Mouse (Mus musculus): Measurements from ENCODE around the gene Hyal3. TPM values are rescaled to one million over a fixed set of nuclear protein-coding genes. Genes with fewer than 3 reads are reported as not detected.

Gene Hyal3
- polyA plus RNA-seq, 1 experiment from 2014 or later: 1.3 TPM

GRCm38 (mm10) chr9:107631861-107632260 lies 51.2 kb downstream of the Hyal3 start:
- no peak overlapping the region for H3K4me3 ChIP-seq (replicated peaks; ENCODE audit: low read depth, low read length)
- WGBS: 86% methylated on average over 8 of the region's 8 CpGs
- H3K36me3 ChIP-seq (ENCODE audit: insufficient read depth, low read length): no peaks in the 10 kb centered on the region
- peak overlapping the region; percentile 92; the same call in 1 of the 2 replicates for H3K27ac ChIP-seq
- TF ChIP-seq CTCF (IDR thresholded peaks at IDR 0.05; ENCODE audit: low read depth): no peak
- no peak for ATAC-seq (replicated peaks; ENCODE audit: low FRiP score, low read depth)
- peaks cover 55% of the 10 kb centered on the region for H3K4me1 ChIP-seq (replicated peaks; ENCODE audit: insufficient read depth, low read length)
- no peak for DNase-seq (ENCODE audit: low spot score)
- H3K27me3 ChIP-seq (ENCODE audit: insufficient read depth, low read length): no peaks in the 10 kb centered on the region
- no peaks in the 10 kb centered on the region for H3K9me3 ChIP-seq (replicated peaks; ENCODE audit: low read length)
- H3K4me2 ChIP-seq (ENCODE audit: low read length): peak overlapping the region; percentile 98
- H3K9ac ChIP-seq (ENCODE audit: low read depth, low read length): 0 out of 2 replicates have a peak overlapping the region, but pooled peaks have one; percentile 18

GRCm38 (mm10) chr9:107632478-107632877 lies 51.9 kb downstream of the Hyal3 start:
- Histone ChIP-seq H3K4me1 (replicated peaks; ENCODE audit: insufficient read depth, low read length) (peaks cover 49% of the 10 kb centered on the region), H3K9ac (ENCODE audit: low read depth, low read length) (peak overlapping the region; percentile 91), H3K27me3 (ENCODE audit: insufficient read depth, low read length) (no peaks in the 10 kb centered on the region), H3K36me3 (ENCODE audit: insufficient read depth, low read length) (no peaks in the 10 kb centered on the region), H3K4me2 (ENCODE audit: low read length) (peak overlapping the region; percentile 98), H3K4me3 (replicated peaks; ENCODE audit: low read depth, low read length) (peak overlapping the region; percentile 72), H3K27ac (peak overlapping the region; percentile 92), H3K9me3 (replicated peaks; ENCODE audit: low read length) (no peaks in the 10 kb centered on the region)
- no peak for TF ChIP-seq CTCF (IDR thresholded peaks at IDR 0.05; ENCODE audit: low read depth)
- ATAC-seq (replicated peaks; ENCODE audit: low FRiP score, low read depth): no peak
- 48% methylated on average over 6 of the region's 6 CpGs for WGBS
- no peak for DNase-seq (ENCODE audit: low spot score)

DNA sequence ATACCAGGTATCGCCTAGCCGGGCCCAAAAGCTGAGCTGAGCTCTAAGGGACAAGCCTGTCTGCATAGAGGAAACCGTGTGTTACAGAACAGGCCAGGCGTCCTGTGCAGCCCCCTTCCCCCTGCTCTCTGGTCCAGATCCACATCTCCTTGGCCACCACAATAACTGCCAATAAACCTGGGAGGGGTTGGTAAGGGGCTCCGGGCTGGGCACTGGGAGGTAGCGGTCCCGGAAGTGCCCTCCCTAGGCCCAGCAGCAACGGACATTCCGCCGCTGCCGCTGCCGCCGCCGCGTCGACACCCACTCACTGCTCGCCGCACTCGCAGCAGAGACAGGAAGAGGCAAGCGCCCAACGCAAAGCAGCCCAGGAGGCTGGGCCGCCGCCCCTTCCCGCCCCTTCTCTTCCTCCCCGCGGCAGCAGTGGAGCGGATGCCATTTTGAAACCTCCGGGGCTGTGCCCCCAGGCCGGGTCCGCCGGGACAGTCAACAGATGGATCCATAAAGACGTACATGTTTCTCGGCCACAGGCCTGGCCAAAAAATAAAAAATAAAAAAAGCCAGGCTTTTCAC lies 52.6 kb downstream of the Hyal3 start:
- no peaks in the 10 kb centered on the region for H3K36me3 ChIP-seq (ENCODE audit: insufficient read depth, low read length)
- H3K9ac ChIP-seq (ENCODE audit: low read depth, low read length): peak overlapping the region; percentile 91
- H3K27me3 ChIP-seq (ENCODE audit: insufficient read depth, low read length): no peaks in the 10 kb centered on the region
- DNase-seq (ENCODE audit: low spot score) (peak; percentile 93), ATAC-seq (replicated peaks; ENCODE audit: low FRiP score, low read depth) (no peak; the same call in 1 of the 2 replicates)
- H3K4me3 ChIP-seq (replicated peaks; ENCODE audit: low read depth, low read length): peak overlapping the region; percentile 72
- no peak for TF ChIP-seq CTCF (IDR thresholded peaks at IDR 0.05; ENCODE audit: low read depth)
- peaks cover 42% of the 10 kb centered on the region for H3K4me1 ChIP-seq (replicated peaks; ENCODE audit: insufficient read depth, low read length)
- H3K27ac ChIP-seq: peak overlapping the region; percentile 92
- WGBS: 2% methylated on average over 29 of the region's 33 CpGs
- H3K9me3 ChIP-seq (replicated peaks; ENCODE audit: low read length): no peaks in the 10 kb centered on the region
- peak overlapping the region; percentile 98 for H3K4me2 ChIP-seq (ENCODE audit: low read length)

GRCm38 (mm10) chr9:107633661-107634405 lies 53.2 kb downstream of the Hyal3 start:
- H3K27ac ChIP-seq: peak overlapping the region; percentile 92
- ATAC-seq (replicated peaks; ENCODE audit: low FRiP score, low read depth) (no peak), DNase-seq (ENCODE audit: low spot score) (peak; percentile 50)
- peak overlapping the region; percentile 91 for H3K9ac ChIP-seq (ENCODE audit: low read depth, low read length)
- no peaks in the 10 kb centered on the region for H3K36me3 ChIP-seq (ENCODE audit: insufficient read depth, low read length)
- H3K9me3 ChIP-seq (replicated peaks; ENCODE audit: low read length): no peaks in the 10 kb centered on the region
- 2% methylated on average over 15 of the region's 15 CpGs for WGBS
- peak overlapping the region; percentile 72 for H3K4me3 ChIP-seq (replicated peaks; ENCODE audit: low read depth, low read length)
- peaks cover 36% of the 10 kb centered on the region for H3K4me1 ChIP-seq (replicated peaks; ENCODE audit: insufficient read depth, low read length)
- TF ChIP-seq CTCF (IDR thresholded peaks at IDR 0.05; ENCODE audit: low read depth): no peak
- H3K4me2 ChIP-seq (ENCODE audit: low read length): peak overlapping the region; percentile 98
- H3K27me3 ChIP-seq (ENCODE audit: insufficient read depth, low read length): no peaks in the 10 kb centered on the region

DNA sequence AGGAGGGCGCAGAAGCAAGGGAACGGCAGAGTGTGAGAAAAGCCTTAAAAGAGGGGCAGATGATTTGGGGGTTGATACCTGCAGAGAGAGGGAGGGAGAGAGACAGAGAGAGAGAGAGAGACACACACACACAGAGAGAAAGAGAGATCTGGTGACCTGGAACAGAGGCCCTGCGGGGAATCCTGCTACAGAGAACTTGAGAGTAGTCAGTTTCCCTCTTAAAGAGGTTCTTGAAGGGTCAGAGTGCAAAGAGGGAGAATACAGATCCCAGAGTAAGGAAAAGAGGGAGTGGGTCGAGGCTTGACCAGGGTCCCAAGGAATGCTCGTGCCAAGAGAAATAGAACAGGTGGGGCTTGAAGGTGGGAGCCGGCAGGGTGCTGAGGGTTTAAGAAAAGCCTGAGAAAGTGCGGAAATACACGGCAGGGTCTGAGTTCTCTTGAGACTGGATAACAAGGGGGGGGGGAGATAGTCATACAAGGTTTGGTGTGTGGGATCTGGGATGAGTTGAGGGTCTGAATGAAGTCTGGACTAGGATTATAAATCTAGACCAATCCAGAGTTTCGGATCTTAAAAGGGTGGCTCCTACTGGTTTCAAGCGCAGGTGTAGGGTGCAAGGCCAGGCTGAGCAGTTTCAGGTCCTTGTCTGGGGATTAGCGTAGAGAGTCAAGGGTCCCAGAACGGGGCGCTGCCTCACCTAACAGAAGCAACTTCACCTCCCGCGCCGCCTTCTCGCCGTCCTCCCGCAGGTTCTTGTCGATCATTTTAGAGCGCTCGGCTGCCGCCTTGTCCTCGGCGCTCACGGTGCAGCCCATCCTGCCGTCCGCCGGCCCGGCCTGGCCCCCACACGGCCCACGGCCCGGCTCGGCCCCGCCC lies 54.0 kb downstream of the Hyal3 start:
- Histone ChIP-seq H3K4me2 (ENCODE audit: low read length) (peak overlapping the region; percentile 98), H3K9me3 (replicated peaks; ENCODE audit: low read length) (no peaks in the 10 kb centered on the region), H3K27ac (peak overlapping the region; percentile 92), H3K9ac (ENCODE audit: low read depth, low read length) (peak overlapping the region; percentile 91), H3K27me3 (ENCODE audit: insufficient read depth, low read length) (no peaks in the 10 kb centered on the region), H3K36me3 (ENCODE audit: insufficient read depth, low read length) (no peaks in the 10 kb centered on the region), H3K4me1 (replicated peaks; ENCODE audit: insufficient read depth, low read length) (peaks cover 29% of the 10 kb centered on the region), H3K4me3 (replicated peaks; ENCODE audit: low read depth, low read length) (peak overlapping the region; percentile 72)
- 1% methylated on average over 35 of the region's 35 CpGs for WGBS
- no peak for ATAC-seq (replicated peaks; ENCODE audit: low FRiP score, low read depth)
- no peak for DNase-seq (ENCODE audit: low spot score)
- no peak; the same call in 1 of the 2 replicates for TF ChIP-seq CTCF (IDR thresholded peaks at IDR 0.05; ENCODE audit: low read depth)

All from kidney, postnatal 0 days (tissue).